Mouse (Mus musculus) left cerebral cortex, postnatal 4 days (tissue): ENCODE results near the gene Zc3hc1. TPM values are rescaled to one million over a fixed set of nuclear protein-coding genes. Genes with fewer than 3 reads are reported as not detected.
A peak's percentile ranks its signal among the peaks of the same experiment; 100 is the strongest.

Source experiments
- DNase-seq: peaks from one replicate; pipeline ENCODE4 v3.0.0-alpha.2; 2022
- intact Hi-C: fragments of 180-260 bp; cut with DNase I; formaldehyde crosslinking; loops from one replicate; pipeline ENCODE4 v1.15.1; 2025
- total RNA-seq, 2 experiments: library from RNA; stranded (reverse); gene quantifications; 2 replicates each; pipeline ENCODE4 v1.2.3; 2021

Zc3hc1 gene
- total RNA-seq, 2 experiments from 2014 or later, result 38.1 to 39.7 TPM

GRCm38 (mm10) chr6:30374731-30375510, 15.9 kb downstream of the Zc3hc1 start:
- intact Hi-C loops, result no loop called here
- DNase-seq, result no peak

- intact Hi-C loops, result no loop called here
- no peak for DNase-seq
Observed at GRCm38 (mm10) chr6:30372627-30373369, 18.0 kb downstream of the Zc3hc1 start.

GRCm38 (mm10) chr6:30369291-30369690, 21.5 kb downstream of the Zc3hc1 start:
- intact Hi-C loops, result no loop called here
- DNase-seq, result no peak

- DNase-seq, result no peak
- intact Hi-C loops, result no loop called here
Observed at GRCm38 (mm10) chr6:30363808-30364207, 27.0 kb downstream of the Zc3hc1 start.

- no peak for DNase-seq
Observed at GRCm38 (mm10) chr6:30359762-30360509, 30.9 kb downstream of the Zc3hc1 start.

GRCm38 (mm10) chr6:30357561-30358177, 33.2 kb downstream of the Zc3hc1 start:
- intact Hi-C loops, result loop anchor here (10.0 kb wide), 1 partner anchor 113 kb away; no protein-coding TSS in a partner anchor
- peak; percentile 82 for DNase-seq

More at GRCm38 (mm10) chr6:30359762-30360509, 30.9 kb downstream of the Zc3hc1 start:
- intact Hi-C loops, result loop anchor here (10.0 kb wide), 1 partner anchor 115 kb away; no protein-coding TSS in a partner anchor

GRCm38 (mm10) chr6:30356680-30357079, 34.1 kb downstream of the Zc3hc1 start:
- intact Hi-C loops, result loop anchor here (10.0 kb wide), 1 partner anchor 112 kb away; no protein-coding TSS in a partner anchor
- no peak for DNase-seq

GRCm38 (mm10) chr6:30356161-30356560, 34.7 kb downstream of the Zc3hc1 start:
- no peak for DNase-seq
- intact Hi-C loops, result loop anchor here (10.0 kb wide), 1 partner anchor 111 kb away; no protein-coding TSS in a partner anchor

GRCm38 (mm10) chr6:30355701-30356100, 35.1 kb downstream of the Zc3hc1 start:
- DNase-seq, result peak; percentile 19
- intact Hi-C loops, result loop anchor here (10.0 kb wide), 1 partner anchor 111 kb away; no protein-coding TSS in a partner anchor

- no peak for DNase-seq
- intact Hi-C loops, result loop anchor here (5.0 to 10.0 kb wide), 2 partner anchors 110 to 147 kb away; no protein-coding TSS in a partner anchor
Observed at GRCm38 (mm10) chr6:30354760-30355159, 36.1 kb downstream of the Zc3hc1 start.

- no peak for DNase-seq
- intact Hi-C loops, result loop anchor here (5.0 to 10.0 kb wide), 2 partner anchors 109 to 146 kb away; no protein-coding TSS in a partner anchor
Observed at GRCm38 (mm10) chr6:30353661-30354060, 37.2 kb downstream of the Zc3hc1 start.

- no peak for DNase-seq
- intact Hi-C loops, result loop anchor here (5.0 to 10.0 kb wide), 2 partner anchors 108 to 145 kb away; no protein-coding TSS in a partner anchor
Observed at GRCm38 (mm10) chr6:30352762-30353161, 38.1 kb downstream of the Zc3hc1 start.

GRCm38 (mm10) chr6:30351290-30351689, 39.5 kb downstream of the Zc3hc1 start:
- intact Hi-C loops, result loop anchor here (5.0 to 10.0 kb wide), 2 partner anchors 106 to 144 kb away; no protein-coding TSS in a partner anchor

GRCm38 (mm10) chr6:30347288-30347801, 43.5 kb downstream of the Zc3hc1 start:
- intact Hi-C loops, result no loop called here
- no peak for DNase-seq

More at GRCm38 (mm10) chr6:30351290-30351689, 39.5 kb downstream of the Zc3hc1 start:
- no peak for DNase-seq

- no peak for DNase-seq
- intact Hi-C loops, result no loop called here
Observed at GRCm38 (mm10) chr6:30346737-30347136, 44.1 kb downstream of the Zc3hc1 start.

- intact Hi-C loops, result no loop called here
- no peak for DNase-seq
Observed at GRCm38 (mm10) chr6:30344032-30344431, 46.8 kb downstream of the Zc3hc1 start.

- DNase-seq, result no peak
- intact Hi-C loops, result no loop called here
Observed at GRCm38 (mm10) chr6:30340231-30340873, 50.5 kb downstream of the Zc3hc1 start.

- DNase-seq, result peak; percentile 33
- intact Hi-C loops, result no loop called here
Observed at GRCm38 (mm10) chr6:30336912-30337311, 53.9 kb downstream of the Zc3hc1 start.

- no peak for DNase-seq
- intact Hi-C loops, result no loop called here
Observed at GRCm38 (mm10) chr6:30332262-30332661, 58.6 kb downstream of the Zc3hc1 start.
